Mouse (Mus musculus): ENCODE results near the gene Pdzd8.

Pdzd8 gene

GRCm38 (mm10) chr19:59276354-59276753 is 69.2 kb downstream of the Pdzd8 start:
- DNase-seq (ENCODE audit: low spot score): no peak

- no peak for DNase-seq (ENCODE audit: low spot score)
Measured at GRCm38 (mm10) chr19:59273190-59273589, 72.4 kb downstream of the Pdzd8 start.

GRCm38 (mm10) chr19:59267417-59267963 is 78.1 kb downstream of the Pdzd8 start:
- no peak for DNase-seq (ENCODE audit: low spot score)

DNA sequence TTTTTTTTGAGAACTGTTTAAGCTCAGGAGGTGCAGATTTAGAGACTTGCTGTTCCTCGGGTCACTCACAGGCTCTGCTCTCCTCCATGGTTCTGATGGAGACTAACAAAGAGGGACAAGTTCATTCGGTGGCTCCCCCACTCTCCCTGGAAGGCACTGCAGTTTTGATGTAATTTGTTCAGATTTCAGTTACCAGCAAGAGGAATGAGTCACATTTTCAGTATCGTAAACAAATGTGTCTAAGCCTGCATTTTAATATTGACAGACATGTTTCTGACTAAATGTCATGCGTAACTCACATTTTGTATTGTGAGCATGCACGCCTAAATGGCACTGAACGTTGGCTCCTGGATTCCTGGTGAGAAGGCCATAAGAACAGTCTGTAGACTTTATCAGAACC is 79.7 kb downstream of the Pdzd8 start:
- no peak for DNase-seq (ENCODE audit: low spot score)

- DNase-seq (ENCODE audit: low spot score): no peak
Measured at GRCm38 (mm10) chr19:59264838-59265532, 80.6 kb downstream of the Pdzd8 start.

GRCm38 (mm10) chr19:59263171-59263570 is 82.4 kb downstream of the Pdzd8 start:
- DNase-seq (ENCODE audit: low spot score): no peak

GRCm38 (mm10) chr19:59261604-59262003 is 84.0 kb downstream of the Pdzd8 start:
- no peak for DNase-seq (ENCODE audit: low spot score)

- DNase-seq (ENCODE audit: low spot score): no peak
Measured at GRCm38 (mm10) chr19:59260718-59261442, 84.7 kb downstream of the Pdzd8 start, which contains the start of gene Slc18a2. Slc18a2 (plus strand) TSS chr19:59260896.

GRCm38 (mm10) chr19:59259633-59260032 is 85.9 kb downstream of the Pdzd8 start:
- no peak for DNase-seq (ENCODE audit: low spot score)

- DNase-seq (ENCODE audit: low spot score): no peak
Measured at GRCm38 (mm10) chr19:59252651-59253050, 92.9 kb downstream of the Pdzd8 start.

DNA sequence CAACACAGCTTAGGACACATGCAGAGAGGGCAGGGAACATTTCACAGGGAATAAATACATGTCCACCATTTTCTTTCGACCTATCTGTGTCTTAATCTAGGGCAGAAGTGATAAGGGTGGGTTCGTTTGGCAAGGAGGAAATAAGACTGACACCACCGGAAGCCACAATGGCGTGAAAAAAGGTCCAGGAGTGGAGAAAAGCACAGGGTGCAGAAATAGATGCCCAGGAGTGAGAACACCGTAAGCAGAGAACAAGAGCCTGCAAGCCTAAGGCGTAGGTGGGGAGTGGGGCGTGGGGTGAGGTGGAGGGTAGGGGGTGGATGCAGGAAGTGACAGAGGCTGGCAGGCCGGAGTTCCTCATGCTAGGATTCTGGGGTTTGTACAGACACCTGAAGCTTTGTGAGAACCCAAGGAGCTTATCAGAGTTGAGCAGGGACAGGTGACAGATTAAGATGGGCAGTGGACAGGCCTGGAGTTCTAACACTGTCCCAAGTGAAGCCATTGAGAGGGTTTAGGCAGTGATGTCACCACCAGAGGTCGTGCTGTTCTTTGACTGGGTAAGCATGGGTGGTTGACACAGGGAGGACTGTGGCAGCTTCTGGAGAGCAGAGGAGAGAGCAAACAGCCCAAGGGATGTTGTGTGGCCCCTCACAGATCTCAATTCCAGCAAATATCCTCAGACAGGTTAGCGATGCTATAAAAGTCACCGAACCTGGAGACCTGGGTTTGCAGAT is 96.9 kb downstream of the Pdzd8 start:
- DNase-seq (ENCODE audit: low spot score): no peak

- DNase-seq (ENCODE audit: low spot score): no peak
Measured at GRCm38 (mm10) chr19:59248144-59248543, 97.4 kb downstream of the Pdzd8 start.
